In the genomic region with DNA sequence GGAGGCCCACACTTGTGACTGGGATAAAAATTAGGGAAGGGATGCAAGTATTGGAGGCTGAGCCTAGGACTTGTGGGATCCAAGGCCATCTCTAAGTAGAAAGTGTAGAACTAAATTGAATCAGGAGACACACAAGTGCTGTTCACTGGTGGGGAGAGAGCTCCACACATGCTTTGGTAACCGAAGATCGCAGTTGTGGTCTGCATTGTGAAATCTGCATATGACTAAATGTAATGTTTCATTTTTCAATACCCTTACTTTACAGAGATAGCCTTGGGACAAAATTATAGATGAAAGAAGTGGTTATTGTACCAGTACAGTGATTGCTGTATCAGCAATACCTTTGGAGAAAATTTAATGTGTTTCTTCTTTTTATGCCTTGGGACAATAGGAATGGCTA, we compare ENCODE assay signal across 30 mouse cellular contexts.
"Had no signal": no experiment of that assay in that cellular context is flagged by ENCODE, and none has a peak within 500 bp of the region (broad histone marks: within the 10 kb centered on the region; RNA-seq: fewer than 3 reads in every experiment).

No protein-coding gene starts in this region.

- H3K4me1 ChIP-seq: heart, embryonic 12.5 days; heart, embryonic 13.5 days; heart, embryonic 15.5 days; hindbrain, embryonic 10.5 days; hindbrain, embryonic 12.5 days; hindbrain, embryonic 13.5 days; hindbrain, embryonic 15.5 days; intestine, embryonic 15.5 days; kidney, embryonic 15.5 days had no signal

- H3K27ac ChIP-seq: heart, embryonic 13.5 days; heart, embryonic 15.5 days; hindbrain, embryonic 10.5 days; hindbrain, embryonic 12.5 days; hindbrain, embryonic 13.5 days; hindbrain, embryonic 14.5 days; hindbrain, embryonic 15.5 days; hindbrain, postnatal 0 days; intestine, embryonic 15.5 days; kidney, embryonic 15.5 days; kidney, postnatal 0 days; layer of hippocampus, adult 2 months; left cerebral cortex, adult 2 months had no signal

- DNase-seq: heart, postnatal 10 days; heart, postnatal 14 days; heart, postnatal 36 days; heart, postnatal 4 days; kidney, adult 11 months; kidney, adult 18-20 months; kidney, adult 2 months; kidney, adult 8-10 months; kidney, adult 9 months; kidney, postnatal 10 days; kidney, postnatal 14 days; kidney, postnatal 25 days; kidney, postnatal 36 days; kidney, postnatal 4 days; layer of hippocampus, adult 9-11 months; layer of hippocampus, postnatal 36 days had no signal

- H3K4me2 ChIP-seq: heart, embryonic 12.5 days; heart, embryonic 13.5 days; heart, embryonic 15.5 days; hindbrain, embryonic 12.5 days; hindbrain, embryonic 13.5 days; hindbrain, embryonic 14.5 days; hindbrain, embryonic 15.5 days; intestine, embryonic 15.5 days; kidney, embryonic 15.5 days had no signal

- H3K4me3 ChIP-seq: heart, embryonic 12.5 days; heart, embryonic 13.5 days; heart, embryonic 15.5 days; hindbrain, embryonic 10.5 days; hindbrain, embryonic 12.5 days; hindbrain, embryonic 13.5 days; hindbrain, embryonic 15.5 days; intestine, embryonic 15.5 days; kidney, embryonic 15.5 days; layer of hippocampus, adult 2 months; left cerebral cortex, adult 2 months had no signal

- H3K36me3 ChIP-seq: heart, embryonic 12.5 days; heart, embryonic 13.5 days; heart, embryonic 15.5 days; hindbrain, embryonic 10.5 days; hindbrain, embryonic 12.5 days; hindbrain, embryonic 13.5 days; hindbrain, embryonic 15.5 days; intestine, embryonic 15.5 days; kidney, embryonic 15.5 days had no signal

- H3K27me3 ChIP-seq: heart, embryonic 12.5 days; heart, embryonic 13.5 days; heart, embryonic 15.5 days; hindbrain, embryonic 12.5 days; hindbrain, embryonic 13.5 days; hindbrain, embryonic 15.5 days; intestine, embryonic 15.5 days; kidney, embryonic 15.5 days had no signal
